Mouse (Mus musculus) spleen, adult 2 months (tissue): ENCODE results near the gene Cpvl.

Experiments used
- CTCF ChIP-seq: fragments of 200-500 bp; IDR thresholded peaks from 2 replicates; pipeline ENCODE4 v1.5.1; 2011; ENCODE audit warnings: mild to moderate bottlenecking, inconsistent platforms; ENCODE audit not compliant: insufficient read depth, insufficient read length, insufficient replicate concordance; ENCODE audit errors: extremely low read depth
- POLR2A ChIP-seq: fragments of 200-500 bp; IDR thresholded peaks from 2 replicates; pipeline ENCODE4 v1.6.1; 2011; ENCODE audit warnings: low read depth, low read length, inconsistent platforms

- TF ChIP-seq CTCF (no peak), POLR2A (no peak)
Measured at GRCm38 (mm10) chr6:53944417-53944816, 34.1 kb downstream of the Cpvl start.
